Mouse (Mus musculus) MEL (cell line): ENCODE measurements around the gene Catsperz.

ENCODE experiments used
- BHLHE40 ChIP-seq: IDR thresholded peaks from 2 replicates; pipeline ENCODE4 v1.6.1; 2012; ENCODE audit warnings: low read depth, mild to moderate bottlenecking, inconsistent platforms, low read length, improper control_type of control experiment, borderline replicate concordance
- CTCF ChIP-seq, 3 experiments: IDR thresholded peaks in 2 of 3; conservative IDR thresholded peaks in 1 of 3; 2 replicates each; pipeline ENCODE4 v1.5.1; 2011 to 2012; ENCODE audit warnings: low read length in 3 of 3, low read depth in 2 of 3, mild to moderate bottlenecking in 2 of 3, improper control_type of control experiment in 1 of 3, inconsistent platforms in 1 of 3, mixed read lengths in 1 of 3, moderate library complexity in 1 of 3; ENCODE audit not compliant: control insufficient read depth in 1 of 3, insufficient read depth in 1 of 3, poor library complexity in 1 of 3, severe bottlenecking in 1 of 3
- ELF1 ChIP-seq: IDR thresholded peaks from 2 replicates; pipeline ENCODE4 v1.6.1; 2014; ENCODE audit warnings: low read depth, mild to moderate bottlenecking, inconsistent platforms, low read length, improper control_type of control experiment, moderate library complexity
- EP300 ChIP-seq, 2 experiments: IDR thresholded peaks; 2 replicates each; pipeline ENCODE4 v1.6.1; 2011; ENCODE audit warnings: improper control_type of control experiment in 2 of 2, low read length in 2 of 2, low read depth in 1 of 2, mild to moderate bottlenecking in 1 of 2
- MAFK ChIP-seq: IDR thresholded peaks from 2 replicates; pipeline ENCODE4 v1.6.1; 2011; ENCODE audit warnings: low read depth, mild to moderate bottlenecking, low read length, improper control_type of control experiment, borderline replicate concordance
- MAZ ChIP-seq: IDR thresholded peaks from 2 replicates; pipeline ENCODE4 v1.6.1; 2012; ENCODE audit warnings: low read depth, mild to moderate bottlenecking, inconsistent platforms, low read length, improper control_type of control experiment
- MEF2A ChIP-seq: IDR thresholded peaks from 2 replicates; pipeline ENCODE4 v1.6.1; 2014; ENCODE audit warnings: low read depth, mild to moderate bottlenecking, inconsistent platforms, low read length, improper control_type of control experiment; ENCODE audit not compliant: poor library complexity, insufficient replicate concordance, severe bottlenecking; ENCODE audit errors: extremely low read depth
- NELFE ChIP-seq: IDR thresholded peaks from 2 replicates; pipeline ENCODE4 v1.6.1; 2011; ENCODE audit warnings: low read depth, low read length, improper control_type of control experiment
- NRF1 ChIP-seq: IDR thresholded peaks from 2 replicates; pipeline ENCODE4 v1.6.1; 2014; ENCODE audit warnings: low read depth, mild to moderate bottlenecking, inconsistent platforms, low read length, improper control_type of control experiment, moderate library complexity; ENCODE audit not compliant: poor library complexity, insufficient read depth, severe bottlenecking
- POLR2A ChIP-seq, 2 experiments: IDR thresholded peaks; 2 replicates each; pipeline ENCODE4 v1.6.1; 2011 to 2012; ENCODE audit warnings: low read length in 2 of 2, mild to moderate bottlenecking in 2 of 2, control low read depth in 1 of 2, improper control_type of control experiment in 1 of 2, low read depth in 1 of 2, moderate library complexity in 1 of 2; ENCODE audit not compliant: control insufficient read depth in 1 of 2, insufficient read depth in 1 of 2, poor library complexity in 1 of 2
- TAL1 ChIP-seq: IDR thresholded peaks from 2 replicates; pipeline ENCODE4 v1.6.1; 2012; ENCODE audit warnings: mild to moderate bottlenecking, inconsistent platforms, low read length, moderate library complexity, mixed read lengths
- ZMIZ1 ChIP-seq: IDR thresholded peaks from 2 replicates; pipeline ENCODE4 v1.6.1; 2012; ENCODE audit warnings: low read depth, mild to moderate bottlenecking, inconsistent platforms, low read length, improper control_type of control experiment, moderate library complexity

- TF ChIP-seq CTCF (IDR thresholded peaks at IDR 0.05 in 2 of 3, conservative IDR thresholded peaks at IDR 0.05 in 1 of 3; ENCODE audit: control insufficient read depth in 1 of 3, insufficient read depth in 1 of 3, low read depth in 2 of 3, low read length in 3 of 3, poor library complexity in 1 of 3, severe bottlenecking in 1 of 3) (peak; percentile 21 to 49 (median 37); a peak in 4 of 6 replicates), TAL1 (no peak), NELFE (no peak), ELF1 (no peak), EP300 (IDR thresholded peaks at IDR 0.05; ENCODE audit: low read depth in 1 of 2, low read length in 2 of 2) (no peak), NRF1 (no peak), ZMIZ1 (no peak), MAZ (no peak), POLR2A (IDR thresholded peaks at IDR 0.05; ENCODE audit: control insufficient read depth in 1 of 2, insufficient read depth in 1 of 2, low read depth in 1 of 2, low read length in 2 of 2, poor library complexity in 1 of 2) (no peak), MEF2A (no peak), MAFK (no peak), BHLHE40 (no peak)
Measured at GRCm38 (mm10) chr19:6954046-6954445, 28.9 kb upstream of the Catsperz start.
